ENCODE assay signal across 14 mouse cellular contexts in the genomic region with DNA sequence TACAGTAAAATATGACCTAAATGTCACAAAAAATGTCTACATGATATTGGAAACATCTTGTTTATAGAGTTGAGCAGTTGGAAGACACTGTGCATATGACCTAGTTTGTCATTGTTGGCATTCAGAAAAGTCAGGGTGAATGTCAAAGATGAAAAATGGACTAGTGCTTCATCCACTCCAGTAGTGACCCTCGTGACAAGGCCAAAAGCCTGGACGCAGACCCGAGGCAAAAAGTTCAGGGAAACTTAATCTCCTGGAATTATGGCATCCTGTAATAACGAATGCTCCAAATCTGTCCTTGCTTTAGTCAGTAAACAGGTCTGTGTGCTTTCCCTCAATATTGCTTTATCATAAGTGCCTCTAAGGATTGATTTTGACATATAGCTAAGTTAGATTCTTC. TPM values are rescaled to one million over a fixed set of nuclear protein-coding genes. Genes with fewer than 3 reads are reported as not detected.
DNase-seq lines count a peak whose midpoint lies in the region.
"Had no signal": no experiment of that assay in that cellular context is flagged by ENCODE, and none has a peak within 500 bp of the region (broad histone marks: within the 10 kb centered on the region; RNA-seq: fewer than 3 reads in every experiment).

No protein-coding gene starts in this region.

- DNase-seq in adrenal gland, adult (ENCODE audit: inconsistent age in 2 of 2, low spot score in 1 of 2): peak; percentile 62 to 91
- no peak for DNase-seq in adrenal gland, postnatal 4 days (ENCODE audit: low spot score in 2 of 2)
- peak; percentile 74 for DNase-seq in adrenal gland, adult 8-10 months
- DNase-seq in adrenal gland, postnatal 14 days: peak; percentile 43
- DNase-seq in adrenal gland, postnatal 36 days: peak; percentile 45 to 64
- DNase-seq in heart, postnatal 25 days (ENCODE audit: low spot score): no peak
- DNase-seq in thymus, postnatal 4 days: no peak
- DNase-seq: B cell, adult 2 months; cerebellum, adult 11-12 months; cerebellum, adult 2 months; cerebellum, adult 9-10 months; cerebellum, postnatal 10 days; cerebellum, postnatal 25 days had no signal

- intact Hi-C loops in heart, postnatal 25 days (cut with DNase I): no loop called here

RNA-seq across cellular contexts. Expression of gene Nalcn, which starts 51.6 kb away (rescaled TPM):
- total RNA-seq in adrenal gland, postnatal 4 days (2021): 1 to 10 TPM; 7.6 to 8.8 TPM
- total RNA-seq in adrenal gland, adult 8-10 months (2022): 10 to 100 TPM in 2 of 4 experiments, 1 to 10 TPM in 2; 8.3 to 14.7 (median 10.6) TPM
- total RNA-seq in adrenal gland, postnatal 14 days (2021): 4.9 and 5.1 TPM in 2 replicates
- total RNA-seq in adrenal gland, postnatal 36 days (2021): 1 to 10 TPM; 4.3 to 4.6 TPM
- total RNA-seq in heart, postnatal 25 days (2021): under 1 TPM; 0.18 to 0.28 TPM
- total RNA-seq: CH12.LX had no signal

Comparison
In these comparisons a context has a peak if more than half of its experiments do, and no peak if none do; other contexts are left out.
1. DNase-seq: peak in adrenal gland, adult (2 of 2), adrenal gland, adult 8-10 months (single experiment), adrenal gland, postnatal 14 days (single experiment) and adrenal gland, postnatal 36 days (2 of 2); none in adrenal gland, postnatal 4 days (0 of 2), heart, postnatal 25 days (single experiment) and thymus, postnatal 4 days (single experiment).